Mouse (Mus musculus) hematopoietic stem cell, adult 5-6 weeks (primary cell): ENCODE results near the gene Lrfn5. TPM values are rescaled to one million over a fixed set of nuclear protein-coding genes. Genes with fewer than 3 reads are reported as not detected.

Experiments used
- ATAC-seq, 2 experiments: fragments of 125-278 bp in 1 of 2; replicated peaks in 1 of 2; 2 replicates each; pipeline ENCODE4 v1.8.0; 2016 to 2017; ENCODE audit warnings: inconsistent platforms in 2 of 2, mild to moderate bottlenecking in 2 of 2, moderate number of reproducible peaks in 2 of 2, low read depth in 1 of 2, moderate TSS enrichment in 1 of 2; ENCODE audit not compliant: low FRiP score in 2 of 2, poor library complexity in 2 of 2, severe bottlenecking in 2 of 2, insufficient read depth in 1 of 2, low TSS enrichment in 1 of 2
- total RNA-seq: library from RNA; stranded (forward); fragments of 172-1452, 232-1000 nt; gene quantifications from 2 replicates; pipeline ENCODE4 v1.2.3, GENCODE M21; 2017

The Lrfn5 gene
- total RNA-seq, 1 experiment from 2014 or later: not detected

DNA sequence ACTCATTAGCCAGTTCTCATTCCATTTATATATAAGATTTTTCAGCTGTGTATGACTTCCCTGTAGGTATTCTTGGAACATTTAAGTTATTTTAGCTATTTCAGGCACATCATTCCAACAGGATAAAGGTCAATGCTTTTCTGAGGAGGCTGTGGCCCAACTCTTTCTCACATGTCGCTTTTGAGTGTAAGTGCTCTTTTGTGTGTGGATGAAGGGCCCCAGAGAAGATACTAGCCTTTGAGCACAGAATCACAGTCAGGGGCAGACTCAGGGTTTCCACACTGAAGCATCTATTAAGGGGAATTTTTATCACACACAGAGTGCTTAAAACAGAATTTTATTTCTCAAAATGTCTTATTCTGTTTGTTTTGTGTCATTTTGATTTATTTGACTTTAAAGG is 331.2 kb downstream of the Lrfn5 start:
- no peak for ATAC-seq
